Mouse (Mus musculus): Measurements from ENCODE around the gene Pgm2.

Pgm2 gene

GRCm38 (mm10) chr5:64146384-64147005, 53.7 kb downstream of the Pgm2 start:
- no peak for DNase-seq (ENCODE audit: low spot score)

- DNase-seq (ENCODE audit: low spot score), result no peak
These were observed 56.7 kb downstream of the Pgm2 start for GRCm38 (mm10) chr5:64149184-64150127.

- DNase-seq (ENCODE audit: low spot score), result no peak
These were observed 60.6 kb downstream of the Pgm2 start for GRCm38 (mm10) chr5:64153319-64153718.

- peak; percentile 28 for DNase-seq (ENCODE audit: low spot score)
These were observed 63.3 kb downstream of the Pgm2 start, which contains the start of gene Tbc1d1 for GRCm38 (mm10) chr5:64155861-64156550. Tbc1d1 (plus strand) TSS chr5:64156305.

- no peak for DNase-seq (ENCODE audit: low spot score)
These were observed 63.8 kb downstream of the Pgm2 start for GRCm38 (mm10) chr5:64156579-64156978.

GRCm38 (mm10) chr5:64157926-64158325, 65.2 kb downstream of the Pgm2 start:
- DNase-seq (ENCODE audit: low spot score), result no peak

GRCm38 (mm10) chr5:64158501-64158900, 65.8 kb downstream of the Pgm2 start:
- no peak for DNase-seq (ENCODE audit: low spot score)

GRCm38 (mm10) chr5:64159065-64159780, 66.5 kb downstream of the Pgm2 start:
- DNase-seq (ENCODE audit: low spot score), result peak; percentile 52

- peak; percentile 68 for DNase-seq (ENCODE audit: low spot score)
These were observed 67.3 kb downstream of the Pgm2 start for GRCm38 (mm10) chr5:64159781-64160704.

GRCm38 (mm10) chr5:64160705-64161391, 68.1 kb downstream of the Pgm2 start:
- no peak for DNase-seq (ENCODE audit: low spot score)

- DNase-seq (ENCODE audit: low spot score), result no peak
These were observed 69.2 kb downstream of the Pgm2 start for GRCm38 (mm10) chr5:64161917-64162316.

- no peak for DNase-seq (ENCODE audit: low spot score)
These were observed 69.8 kb downstream of the Pgm2 start for GRCm38 (mm10) chr5:64162582-64162981.

- no peak for DNase-seq (ENCODE audit: low spot score)
These were observed 71.7 kb downstream of the Pgm2 start for GRCm38 (mm10) chr5:64164414-64164813.

GRCm38 (mm10) chr5:64165826-64166225, 73.1 kb downstream of the Pgm2 start:
- DNase-seq (ENCODE audit: low spot score), result no peak

GRCm38 (mm10) chr5:64168990-64169540, 76.3 kb downstream of the Pgm2 start:
- no peak for DNase-seq (ENCODE audit: low spot score)

- no peak for DNase-seq (ENCODE audit: low spot score)
These were observed 80.1 kb downstream of the Pgm2 start for GRCm38 (mm10) chr5:64172884-64173283.

GRCm38 (mm10) chr5:64173302-64173701, 80.6 kb downstream of the Pgm2 start:
- DNase-seq (ENCODE audit: low spot score), result no peak

- DNase-seq (ENCODE audit: low spot score), result no peak
These were observed 81.7 kb downstream of the Pgm2 start for GRCm38 (mm10) chr5:64174429-64174935.
